Mouse (Mus musculus): Measurements from ENCODE around the gene Shbg.

The Shbg gene

DNA sequence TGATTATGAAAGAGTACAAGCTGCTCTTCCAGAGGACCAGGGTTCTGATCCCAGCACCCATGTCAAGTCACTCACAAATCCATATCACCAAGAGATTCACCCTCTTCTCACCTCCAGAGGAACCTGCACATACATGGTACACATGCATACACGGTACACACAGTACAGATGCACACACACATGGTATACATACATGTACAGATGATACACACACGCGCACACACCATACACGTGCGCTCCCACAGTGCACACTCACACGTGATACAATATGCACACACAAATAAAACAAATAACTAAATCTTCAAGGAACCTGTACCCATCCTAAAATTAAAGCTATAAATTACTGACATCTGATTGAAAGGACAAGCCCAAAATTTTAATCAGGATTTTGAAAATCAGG lies 22.9 kb downstream of the Shbg start:
- no peak for DNase-seq

DNA sequence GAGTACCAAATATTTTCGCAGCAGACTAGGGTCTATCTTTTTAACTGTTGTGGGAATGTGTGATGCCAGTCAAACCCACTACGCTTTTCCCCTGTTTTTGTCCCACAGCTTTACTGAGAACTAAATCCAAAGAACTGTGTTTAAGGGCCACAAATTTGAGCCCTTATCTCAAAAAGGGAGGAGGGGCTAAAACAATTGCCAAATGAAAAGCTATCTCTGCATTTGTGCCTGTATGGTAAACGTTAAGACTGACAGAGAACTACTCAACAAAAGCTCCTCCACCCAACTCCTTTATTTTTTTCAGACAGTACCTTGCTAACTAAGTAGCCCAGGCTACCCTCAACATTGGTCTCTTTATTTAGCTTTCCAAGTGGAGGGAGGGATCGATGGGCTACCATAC lies 24.9 kb downstream of the Shbg start:
- DNase-seq, result no peak

DNA sequence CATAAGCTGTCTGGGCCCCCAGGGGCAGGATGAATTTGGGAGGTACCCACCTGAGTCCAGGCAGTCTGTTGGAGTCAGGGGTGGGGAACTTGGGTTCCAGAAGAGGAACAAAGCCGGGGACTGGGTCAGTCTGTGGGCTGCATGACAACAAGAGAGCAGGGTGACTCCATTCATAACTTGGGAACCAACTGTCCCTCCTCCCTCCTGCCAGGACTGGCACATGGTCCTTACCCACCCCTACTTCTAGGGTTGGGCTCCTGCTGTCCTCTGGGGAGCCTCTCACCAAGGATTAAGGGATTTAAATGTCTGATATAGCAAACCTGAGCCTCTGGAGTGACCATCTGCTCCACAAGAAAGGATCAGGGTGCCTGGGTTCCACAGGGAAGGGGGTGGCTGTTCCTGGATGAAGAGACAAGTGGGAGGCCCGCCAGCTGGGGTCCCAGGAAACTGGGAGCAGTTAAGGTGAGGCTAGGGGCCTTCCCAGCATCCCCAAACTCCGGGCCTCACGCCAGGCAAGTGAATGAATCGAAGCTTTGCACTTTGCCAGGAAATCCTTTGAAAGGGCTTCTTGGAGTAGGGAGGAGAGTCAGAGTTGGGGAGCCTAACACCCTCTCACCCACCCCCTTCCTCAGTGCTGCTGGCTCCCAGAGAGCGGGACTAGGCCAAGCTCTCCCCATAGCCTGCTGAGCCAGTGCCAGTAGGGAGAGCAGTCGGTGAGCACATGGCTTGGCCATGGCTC lies 25.6 kb downstream of the Shbg start:
- no peak for DNase-seq

DNA sequence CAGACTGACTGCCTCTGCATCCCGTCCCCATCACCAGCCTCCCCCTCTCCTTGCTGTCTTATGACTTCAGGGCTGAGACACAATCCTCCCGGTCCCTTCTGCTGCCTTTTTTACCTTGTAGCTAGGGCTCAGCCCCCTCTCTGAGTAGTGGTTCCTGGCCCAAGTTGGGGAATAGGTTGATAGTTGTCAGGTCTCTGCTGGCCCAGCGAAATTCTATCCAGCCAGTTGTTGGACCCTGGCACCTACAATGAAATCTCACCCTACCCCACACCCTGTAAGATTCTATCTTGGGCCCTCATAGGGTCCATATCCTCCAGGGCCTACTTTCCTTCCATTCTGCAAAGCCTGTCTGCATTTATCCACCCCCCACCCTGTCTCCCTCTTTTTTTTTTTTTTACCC lies 26.3 kb downstream of the Shbg start:
- no peak for DNase-seq

DNA sequence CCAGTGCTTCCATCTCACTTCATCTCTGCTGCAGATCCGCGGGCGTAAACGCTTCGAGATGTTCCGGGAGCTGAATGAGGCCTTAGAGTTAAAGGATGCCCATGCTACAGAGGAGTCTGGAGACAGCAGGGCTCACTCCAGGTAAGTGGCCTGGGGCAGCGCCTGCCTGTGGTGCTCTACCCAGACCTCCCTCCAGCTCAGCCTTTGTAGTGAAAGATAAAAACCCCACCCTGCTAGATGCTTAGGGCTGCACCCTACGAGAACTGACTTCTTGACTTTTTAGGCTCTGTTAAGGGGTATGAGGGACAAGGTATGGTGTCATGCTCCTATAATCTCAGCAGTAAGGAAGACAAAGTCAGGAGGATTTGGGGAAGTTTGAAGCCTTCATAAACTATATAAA lies 27.1 kb downstream of the Shbg start:
- DNase-seq, result no peak

DNA sequence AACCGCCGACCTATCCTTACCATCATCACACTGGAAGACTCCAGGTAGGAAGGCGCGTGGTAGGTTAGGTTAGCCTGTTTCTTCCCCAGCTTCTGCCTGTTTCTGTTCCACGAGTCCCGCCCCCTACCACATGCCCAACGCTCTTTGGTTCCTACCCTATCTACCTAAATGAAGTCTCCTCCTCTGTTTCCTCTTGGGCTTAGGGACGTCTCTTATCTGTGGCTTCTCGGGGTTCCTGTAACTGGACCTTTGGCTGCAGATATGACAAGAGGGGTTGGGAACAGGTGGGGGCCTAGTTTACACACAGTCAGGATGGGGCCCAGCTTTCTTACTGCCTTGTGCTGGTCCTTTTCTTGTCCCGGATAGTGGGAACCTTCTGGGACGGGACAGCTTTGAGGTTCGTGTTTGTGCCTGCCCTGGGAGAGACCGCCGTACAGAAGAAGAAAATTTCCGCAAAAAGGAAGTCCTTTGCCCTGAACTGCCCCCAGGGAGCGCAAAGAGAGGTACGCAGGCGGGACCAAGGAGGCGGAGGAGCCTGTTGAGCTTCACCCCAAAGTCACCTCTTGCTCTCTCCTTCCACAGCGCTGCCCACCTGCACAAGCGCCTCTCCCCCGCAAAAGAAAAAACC lies 28.4 kb downstream of the Shbg start:
- DNase-seq, result no peak

DNA sequence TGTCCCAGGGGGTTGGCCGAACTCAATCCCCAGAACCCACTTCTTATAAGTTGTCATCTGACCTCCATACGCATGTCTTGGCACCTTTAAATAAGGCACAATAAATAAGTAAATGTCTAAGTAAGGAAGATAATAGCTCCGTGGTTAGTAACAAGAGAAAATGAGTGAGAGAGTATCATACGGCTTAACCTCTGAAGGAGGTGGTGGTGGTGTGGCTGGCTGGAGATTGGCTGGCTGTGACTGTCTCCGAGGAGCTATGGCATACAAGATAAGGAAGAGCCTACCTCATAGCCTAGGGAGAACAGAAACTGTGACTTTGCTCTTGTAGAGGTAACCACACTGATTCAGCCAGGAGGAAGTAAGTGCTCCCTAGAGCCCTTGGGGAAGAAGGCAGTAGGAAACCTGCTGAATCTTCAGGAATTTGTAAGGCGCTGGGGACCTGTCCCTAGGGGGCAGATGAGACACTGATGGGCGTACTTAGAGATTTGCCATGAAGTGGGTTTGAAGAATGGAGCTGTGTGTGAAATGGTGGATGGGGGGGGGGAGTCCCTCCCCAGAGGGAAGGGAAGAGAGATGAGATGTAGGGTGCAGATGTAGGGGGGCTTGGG lies 31.9 kb downstream of the Shbg start:
- peak; percentile 16 for DNase-seq

DNA sequence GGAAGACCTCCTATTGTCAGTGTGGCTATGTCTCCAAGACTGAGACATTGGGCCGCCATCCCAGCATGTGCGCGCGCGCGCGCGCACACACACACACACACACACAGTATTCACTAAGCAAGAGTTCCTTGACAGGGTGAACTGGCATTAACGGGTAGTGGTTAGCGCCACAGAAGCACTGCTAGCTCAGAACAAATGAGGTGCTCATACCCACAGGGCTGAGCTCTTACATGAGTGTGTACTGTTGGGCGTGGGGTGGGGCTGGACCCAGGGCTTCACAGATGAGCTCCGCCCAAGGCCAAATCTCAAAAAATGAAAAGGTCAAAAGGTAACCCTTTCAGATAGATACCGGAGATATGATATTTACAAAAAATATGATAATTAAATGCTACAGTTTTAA lies 32.8 kb downstream of the Shbg start:
- DNase-seq, result no peak

DNA sequence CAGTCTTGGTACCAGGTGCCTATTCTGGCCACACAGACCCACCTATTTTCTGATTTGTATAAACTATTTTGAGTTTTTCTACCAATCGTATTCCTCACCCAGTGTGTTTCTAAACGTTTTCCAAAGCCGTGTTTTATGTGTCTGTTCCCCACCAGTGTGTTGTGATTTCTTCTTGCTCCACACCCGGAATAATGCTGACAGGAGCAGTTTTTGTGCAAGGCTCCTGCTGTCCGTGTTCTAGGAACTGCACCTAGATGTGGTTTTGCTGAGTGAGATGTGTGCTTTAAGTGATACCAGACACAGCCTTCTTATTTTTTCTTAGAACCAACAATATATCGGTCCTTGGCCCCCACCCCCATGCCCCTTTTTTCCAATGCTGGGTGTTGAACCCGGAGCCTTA lies 33.7 kb downstream of the Shbg start:
- DNase-seq, result no peak

DNA sequence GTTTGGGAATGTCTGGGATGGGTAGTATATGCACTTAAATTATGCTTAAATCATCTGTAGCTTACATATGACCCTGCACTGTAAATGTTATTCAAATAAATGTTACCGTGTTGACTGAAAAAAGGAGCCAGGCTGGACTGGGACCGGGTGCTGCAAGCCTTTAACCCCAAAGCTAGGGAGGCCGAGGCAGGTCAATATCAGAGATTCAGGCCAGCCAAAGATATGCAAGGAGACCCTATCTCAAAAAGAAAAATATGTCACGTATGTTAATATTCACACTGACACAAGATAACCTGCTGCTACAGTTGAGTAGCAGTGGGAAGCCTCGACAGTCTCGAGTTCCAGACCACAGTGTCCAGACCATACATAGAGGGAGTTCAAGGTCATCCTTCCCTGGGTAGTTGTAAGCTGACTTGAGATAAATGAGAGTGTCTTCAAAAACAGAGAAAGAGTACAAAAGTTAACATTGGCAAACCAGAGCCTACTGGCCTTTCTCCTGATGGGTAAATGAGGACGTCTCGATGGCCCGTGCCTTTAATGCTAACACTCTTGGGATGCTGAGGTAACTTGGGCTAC lies 35.4 kb downstream of the Shbg start:
- DNase-seq, result no peak

DNA sequence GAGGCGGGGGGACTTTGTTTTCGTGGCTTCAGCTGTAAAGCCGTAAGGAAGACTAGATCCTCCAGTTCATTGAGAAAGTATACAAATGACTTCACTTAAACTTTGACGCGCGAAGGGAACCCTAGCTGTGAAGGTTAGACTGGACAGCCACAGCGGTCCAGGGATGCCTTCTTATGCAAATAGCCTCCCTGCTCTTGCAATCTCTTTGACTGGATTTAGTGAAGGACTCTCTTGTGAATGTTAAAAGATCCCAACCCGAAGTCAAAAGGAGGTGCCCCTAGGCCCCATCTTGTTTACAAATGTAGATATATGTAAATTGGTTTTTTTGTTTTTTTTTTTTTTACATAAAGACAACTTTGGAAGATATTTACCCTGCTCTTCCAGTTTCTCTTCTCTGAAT lies 35.9 kb downstream of the Shbg start:
- no peak for DNase-seq

DNA sequence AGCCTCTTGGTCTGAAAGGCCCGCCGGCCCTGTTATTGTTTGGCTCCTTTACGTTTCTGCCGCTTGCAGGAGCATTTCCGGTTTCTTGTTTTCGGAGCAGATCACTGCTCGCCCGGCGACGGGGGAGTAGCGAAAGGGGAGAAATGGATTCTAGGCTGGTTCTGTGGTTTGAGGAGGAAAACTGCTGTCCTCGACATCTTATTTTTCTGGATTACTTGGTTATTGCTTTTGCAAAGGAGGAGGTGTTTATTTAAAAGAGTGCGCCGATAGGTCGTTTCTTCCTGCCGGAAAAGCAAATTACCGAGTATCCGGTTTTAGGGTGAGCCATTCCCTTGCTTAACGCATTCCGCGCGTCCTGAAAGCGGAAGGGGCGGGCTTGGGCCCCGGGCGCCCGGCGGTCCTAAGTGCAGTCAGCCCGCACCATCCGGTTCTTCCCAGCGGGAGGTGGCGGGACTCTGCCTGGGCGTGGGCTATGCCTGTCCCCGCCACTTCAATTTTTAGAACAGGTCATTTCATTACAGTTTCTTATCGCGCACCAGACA lies 36.5 kb downstream of the Shbg start:
- DNase-seq, result peak; percentile 96

DNA sequence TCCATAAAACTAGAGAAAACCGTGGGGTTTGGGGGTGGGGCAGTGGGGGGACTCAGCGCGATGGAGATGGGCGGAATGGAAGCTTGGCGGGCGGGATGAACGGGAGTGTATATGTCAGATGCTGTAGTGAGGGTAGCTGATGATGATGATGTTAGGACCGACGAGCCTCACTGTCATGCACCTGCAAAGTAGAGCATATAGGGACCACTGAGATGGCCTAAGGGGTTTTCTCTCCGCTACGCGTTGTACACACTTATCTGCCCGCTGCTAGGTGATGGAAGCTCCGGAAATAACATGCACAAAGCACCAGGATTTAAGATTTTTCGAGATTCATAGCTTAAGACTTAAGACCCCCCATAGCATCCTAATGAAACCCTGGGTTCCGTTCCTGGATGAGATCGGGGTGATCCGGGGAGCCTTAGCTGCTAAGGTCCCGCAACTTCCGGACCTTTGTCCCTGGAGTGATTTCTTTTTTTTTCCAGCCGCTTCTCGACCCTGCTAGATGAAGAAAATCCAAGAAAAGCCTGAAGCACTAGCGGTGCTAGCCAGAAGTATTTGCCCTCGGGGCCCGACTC lies 37.0 kb downstream of the Shbg start:
- DNase-seq, result peak; percentile 8

DNA sequence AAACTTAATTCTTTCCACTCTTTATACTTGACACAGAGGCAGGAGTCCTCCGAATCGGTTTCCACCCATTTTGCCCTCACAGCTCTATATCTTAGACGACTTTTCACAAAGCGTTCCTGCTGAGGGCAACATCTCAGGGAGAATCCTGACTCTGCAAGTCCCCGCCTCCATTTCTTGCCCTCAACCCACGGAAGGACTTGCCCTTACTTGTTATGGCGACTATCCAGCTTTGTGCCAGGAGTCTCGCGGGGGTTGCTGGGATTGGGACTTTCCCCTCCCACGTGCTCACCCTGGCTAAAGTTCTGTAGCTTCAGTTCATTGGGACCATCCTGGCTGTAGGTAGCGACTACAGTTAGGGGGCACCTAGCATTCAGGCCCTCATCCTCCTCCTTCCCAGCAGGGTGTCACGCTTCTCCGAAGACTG lies 37.6 kb downstream of the Shbg start, which contains the start of the genes Wrap53 and Trp53:
Gene Wrap53, minus strand, starts transcription at position 165 of the 424 bp plus-strand sequence.
Gene Trp53, plus strand, starts transcription at position 269 of the 424 bp plus-strand sequence.
- peak; percentile 97 for DNase-seq

DNA sequence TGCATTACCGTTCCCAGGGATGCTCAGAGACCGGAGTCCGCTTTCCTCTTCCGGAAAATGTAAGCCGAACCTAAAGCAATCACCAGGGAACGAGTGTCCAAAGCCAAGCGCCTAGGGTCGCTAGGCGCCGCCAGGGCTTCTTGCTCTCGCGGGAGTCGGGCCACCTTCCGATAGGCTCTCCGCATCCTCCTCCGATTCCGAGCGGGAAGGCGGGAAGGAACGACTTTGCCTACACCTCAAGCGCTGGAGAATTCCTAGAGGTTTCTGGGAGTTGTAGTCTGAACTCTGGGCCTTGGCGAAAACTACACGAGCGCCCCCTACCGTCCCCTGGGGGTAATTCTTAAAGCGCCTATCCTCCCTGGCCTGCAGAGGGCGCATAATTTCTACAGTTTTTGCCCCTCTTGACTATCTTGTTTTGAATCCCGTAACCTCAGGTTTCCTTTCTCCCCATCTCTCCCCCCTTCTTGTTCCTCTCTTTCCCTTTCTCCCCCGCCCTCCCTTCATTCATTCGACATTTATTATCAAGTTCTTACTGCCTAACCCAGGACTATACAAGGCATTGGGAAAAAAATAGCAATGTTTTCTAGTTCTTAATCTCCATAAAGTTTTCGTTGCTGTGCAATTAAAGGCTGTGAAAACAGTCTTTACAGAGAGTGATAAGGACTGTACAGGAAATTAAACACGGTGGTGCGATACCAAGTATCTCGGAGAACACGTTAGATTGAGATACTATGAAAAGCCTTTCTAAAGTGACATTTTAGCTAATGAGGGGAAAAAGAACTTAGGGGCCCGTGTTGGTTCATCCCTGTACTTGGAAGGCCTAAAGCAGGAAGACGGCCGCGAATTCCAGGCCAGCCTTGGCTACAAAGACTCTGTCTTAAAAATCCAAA lies 38.3 kb downstream of the Shbg start:
- DNase-seq, result peak; percentile 97

DNA sequence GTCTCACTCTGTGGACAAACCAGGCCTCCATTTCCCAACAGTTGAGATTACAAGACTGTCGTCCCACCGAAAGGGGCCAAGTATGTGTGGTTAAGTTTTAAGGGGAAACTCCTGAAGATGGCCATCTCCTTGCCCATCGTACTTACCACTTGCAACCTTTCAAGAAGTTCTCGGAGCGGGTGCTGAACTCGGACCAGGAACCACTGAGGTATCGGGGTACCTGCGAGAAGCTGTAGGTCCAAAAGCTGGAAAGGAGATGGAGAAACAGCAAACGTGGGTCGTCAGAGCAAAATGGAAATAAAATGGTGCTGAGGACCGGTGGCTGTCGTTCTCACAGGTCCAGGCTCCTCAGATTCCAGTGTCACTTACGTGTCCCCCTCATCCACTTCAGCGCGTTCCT lies 39.4 kb downstream of the Shbg start:
- DNase-seq, result no peak

DNA sequence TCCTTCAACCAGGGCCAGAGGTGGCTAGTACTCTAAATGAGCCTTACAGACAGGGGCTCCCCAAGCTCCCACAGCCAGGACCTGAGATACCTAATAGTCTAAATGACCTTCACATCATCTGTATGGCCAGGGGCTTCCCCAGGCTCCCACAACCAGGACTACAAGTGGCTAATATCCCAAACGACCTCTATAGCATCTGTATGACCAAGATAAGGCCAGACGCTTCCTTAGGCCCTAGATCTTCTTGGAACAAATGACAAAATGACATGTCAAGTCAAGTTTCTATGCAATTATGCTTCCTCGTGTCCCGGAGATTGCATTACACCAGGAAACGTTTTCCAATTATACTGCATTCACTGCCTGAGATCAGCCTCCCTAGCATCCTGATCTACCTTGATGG lies 41.4 kb downstream of the Shbg start:
- DNase-seq, result no peak

DNA sequence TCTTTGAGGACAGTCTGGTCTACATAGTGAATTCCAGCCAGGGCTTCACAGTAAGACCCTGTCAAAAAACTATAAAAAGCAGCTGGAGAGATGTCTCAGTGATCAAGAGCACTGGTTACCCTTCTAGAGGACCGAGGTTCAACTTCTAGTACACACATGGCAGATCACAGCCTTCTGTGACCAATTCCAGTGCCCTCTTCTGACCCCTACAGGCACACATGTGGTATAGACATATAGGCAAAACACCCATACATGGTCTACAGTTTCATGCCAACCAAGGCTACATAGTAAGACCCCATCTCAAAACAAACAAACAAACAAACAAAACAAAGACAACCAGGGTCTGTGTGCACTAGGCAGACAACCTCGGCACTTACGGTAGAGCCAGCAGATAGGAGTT lies 42.5 kb downstream of the Shbg start:
- peak; percentile 20 for DNase-seq

DNA sequence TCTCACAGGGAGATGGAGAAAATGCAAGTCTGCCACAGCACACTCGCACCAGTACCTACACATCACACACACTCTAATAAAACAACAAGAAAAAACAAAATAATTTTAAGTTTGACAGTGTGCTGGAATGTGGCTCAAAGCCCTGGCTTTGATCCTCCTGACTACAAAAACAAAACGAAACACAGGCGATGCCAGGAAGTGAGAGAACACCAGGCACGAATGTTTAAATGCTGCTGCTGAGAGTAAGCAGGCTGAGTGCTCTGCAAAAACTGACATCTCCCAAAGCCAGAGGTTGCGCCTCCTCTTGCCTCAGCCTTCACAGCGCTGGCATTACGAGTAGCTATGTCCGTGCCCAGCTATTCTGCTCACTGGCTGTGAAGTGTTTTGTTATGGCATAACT lies 52.6 kb downstream of the Shbg start:
- DNase-seq, result peak; percentile 15

Measured in lung, postnatal 36 days (tissue).